Mouse (Mus musculus): Measurements from ENCODE around the gene Gm136.

GRCm38 (mm10) chr4:34723186-34723585, 32.9 kb downstream of the Gm136 start:
- TF ChIP-seq POLR2A (IDR thresholded peaks at IDR 0.05; ENCODE audit: borderline replicate concordance, extremely low read depth, low read depth, low read length) (no peak), CTCF (IDR thresholded peaks at IDR 0.05; ENCODE audit: insufficient read depth, low read length) (no peak)

Data from lung, adult 2 months (tissue).